Mouse (Mus musculus): Measurements from ENCODE around the gene Ntpcr.

- TF ChIP-seq CTCF (IDR thresholded peaks at IDR 0.05; ENCODE audit: low read depth) (no peak), EP300 (IDR thresholded peaks at IDR 0.05; ENCODE audit: low read depth) (no peak)
Observed at GRCm38 (mm10) chr8:125726143-125726542, 3.6 kb upstream of the Ntpcr start.
